Mouse (Mus musculus): ENCODE measurements around the gene Eftud2. TPM values are rescaled to one million over a fixed set of nuclear protein-coding genes. Genes with fewer than 3 reads are reported as not detected.

Gene Eftud2
- total RNA-seq, 1 experiment from 2014 or later = 122 TPM

Other genes starting within 250 kb of the Eftud2 start
- gene Meioc, start 217.3 kb downstream of the Eftud2 start, total RNA-seq (2017) = not detected in 2 replicates
- 46.5 and 51.1 TPM in 2 replicates for gene Ccdc43, start 183.2 kb downstream of the Eftud2 start, total RNA-seq (2017)
- gene Adam11, start 119.5 kb downstream of the Eftud2 start, total RNA-seq (2017) = 3.5 and 4.1 TPM in 2 replicates
- 0.31 TPM in 1 of 2 replicates, not detected in the other for gene Gjc1, start 61.3 kb downstream of the Eftud2 start, total RNA-seq (2017)
- gene Higd1b, start 45.1 kb downstream of the Eftud2 start, total RNA-seq (2017) = not detected in 2 replicates
- 1.5 TPM in 1 of 2 replicates, not detected in the other for gene Ccdc103, start 219 bp upstream of the Eftud2 start, total RNA-seq (2017)
- not detected in 2 replicates for gene Fam187a, start 4.2 kb upstream of the Eftud2 start, total RNA-seq (2017)
- gene Gfap, start 19.9 kb upstream of the Eftud2 start, total RNA-seq (2017) = 0.55 TPM in 1 of 2 replicates, not detected in the other
- gene Kif18b, start 44.1 kb upstream of the Eftud2 start, total RNA-seq (2017) = 18.7 and 19.4 TPM in 2 replicates
- not detected in 2 replicates for gene C1ql1, start 65.7 kb upstream of the Eftud2 start, total RNA-seq (2017)
- gene Nmt1, start 147.2 kb upstream of the Eftud2 start, total RNA-seq (2017) = 26.8 and 33.6 TPM in 2 replicates
- 18.0 and 21.1 TPM in 2 replicates for gene Dcakd, start 147.3 kb upstream of the Eftud2 start, total RNA-seq (2017)
- 0.15 and 0.75 TPM in 2 replicates for gene Plcd3, start 220.7 kb upstream of the Eftud2 start, total RNA-seq (2017)
- 8.6 and 16.8 TPM in 2 replicates for gene Acbd4, start 220.7 kb upstream of the Eftud2 start, total RNA-seq (2017)
- 34.1 and 55.9 TPM in 2 replicates for gene Hexim1, start 235.2 kb upstream of the Eftud2 start, total RNA-seq (2017)

Measured in hematopoietic stem cell, adult 5-6 weeks (primary cell).